Mouse (Mus musculus): Measurements from ENCODE around the gene Pdzd3.

Gene Pdzd3

GRCm38 (mm10) chr9:44209416-44209815, 41.9 kb downstream of the Pdzd3 start:
- intact Hi-C loops (cut with DNase I), result no loop called here

DNA sequence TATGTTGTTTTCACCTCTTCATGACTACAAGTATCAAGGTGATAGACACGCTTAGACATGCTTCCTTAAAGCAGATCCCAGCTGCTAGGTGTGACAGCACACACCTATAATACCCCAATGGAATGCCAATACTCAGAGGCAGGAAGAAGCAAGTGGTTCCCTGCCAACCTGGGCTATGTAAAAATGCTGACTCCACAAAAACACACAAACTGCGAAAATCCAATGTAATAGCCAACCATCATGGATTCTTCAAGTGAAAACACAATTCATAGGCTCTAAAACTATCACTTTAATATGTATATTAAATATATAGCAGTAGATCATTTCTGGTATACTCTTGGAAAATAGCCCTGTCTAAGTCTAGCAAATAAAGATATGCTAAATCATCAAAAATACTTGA, 43.4 kb downstream of the Pdzd3 start:
- intact Hi-C loops (cut with DNase I), result no loop called here

GRCm38 (mm10) chr9:44200458-44200857, 50.8 kb downstream of the Pdzd3 start:
- intact Hi-C loops (cut with DNase I), result no loop called here

- intact Hi-C loops (cut with DNase I), result no loop called here
Observed at GRCm38 (mm10) chr9:44199580-44199979, 51.7 kb downstream of the Pdzd3 start.

- intact Hi-C loops (cut with DNase I), result no loop called here
Observed at GRCm38 (mm10) chr9:44199166-44199565, 52.1 kb downstream of the Pdzd3 start.

Data from adrenal gland (tissue).